Mouse (Mus musculus) forebrain, embryonic 11.5 days (tissue): Measurements from ENCODE around the gene Gm20388. TPM values are rescaled to one million over a fixed set of nuclear protein-coding genes. Genes with fewer than 3 reads are reported as not detected.

ENCODE experiments used
- ATAC-seq: fragments of 200-750 bp; cut with Nextera tagmentation; replicated peaks from 2 replicates; pipeline ENCODE4 v1.8.0; 2017; ENCODE audit warnings: moderate TSS enrichment; ENCODE audit not compliant: low FRiP score
- DNase-seq: peaks from one replicate; pipeline ENCODE4 v3.0.0-alpha.2; 2017; ENCODE audit warnings: low spot score
- H3K27ac ChIP-seq: fragments of 300-500 bp; sonication (generic); 2 replicates; pipeline ENCODE4 v1.5.1; 2014; ENCODE audit warnings: low read depth, low read length
- H3K27me3 ChIP-seq: fragments of 300-500 bp; sonication (generic); 2 replicates; pipeline ENCODE4 v1.6.1; 2014; ENCODE audit warnings: mild to moderate bottlenecking, low read length, mixed read lengths; ENCODE audit not compliant: control insufficient read depth, insufficient read depth
- H3K36me3 ChIP-seq: fragments of 300-500 bp; sonication (generic); 2 replicates; pipeline ENCODE4 v1.6.1; 2014; ENCODE audit warnings: mild to moderate bottlenecking, low read length, moderate library complexity, mixed read lengths; ENCODE audit not compliant: control insufficient read depth, insufficient read depth
- H3K4me1 ChIP-seq: fragments of 300-500 bp; sonication (generic); replicated peaks from 2 replicates; pipeline ENCODE4 v1.6.1; 2014; ENCODE audit warnings: low read length, mixed read lengths; ENCODE audit not compliant: control insufficient read depth, insufficient read depth
- H3K4me2 ChIP-seq: fragments of 300-500 bp; sonication (generic); 2 replicates; pipeline ENCODE4 v1.6.1; 2014; ENCODE audit warnings: low read depth, mild to moderate bottlenecking, low read length, moderate library complexity, mixed read lengths; ENCODE audit not compliant: severe bottlenecking
- H3K4me3 ChIP-seq: fragments of 300-500 bp; sonication (generic); 2 replicates; pipeline ENCODE4 v1.5.1; 2014; ENCODE audit warnings: low read depth, low read length
- H3K9ac ChIP-seq: fragments of 300-500 bp; sonication (generic); 2 replicates; pipeline ENCODE4 v1.6.1; 2014; ENCODE audit warnings: low read length
- H3K9me3 ChIP-seq: fragments of 300-500 bp; sonication (generic); 2 replicates; pipeline ENCODE4 v1.6.1; 2016; ENCODE audit warnings: low read length, mixed read lengths; ENCODE audit not compliant: control insufficient read depth
- WGBS: fragments of 180-500 bp; shearing (Covaris S2); extraction: QIAGEN DNeasy Blood & Tissue Kit; methylation state at CpG from one replicate; pipeline ENCODE4 v1.1.7; 2014; 5-methylcytosine and 5-hydroxymethylcytosine counted together
- polyA plus RNA-seq: library from polyadenylated mRNA; unstranded; fragments of >200 nt; fragmentation: Nextera tagmentation; extraction: Ambion mirVana; gene quantifications from 2 replicates; pipeline ENCODE4 v1.2.1, GENCODE M21; 2014

Gene Gm20388
- polyA plus RNA-seq, 1 experiment from 2014 or later: not detected

- Histone ChIP-seq H3K36me3 (no peaks in the 10 kb centered on the region), H3K27me3 (no peaks in the 10 kb centered on the region; the same call in 1 of the 2 replicates), H3K4me2 (no peak overlapping the region), H3K9me3 (peaks cover 3% of the 10 kb centered on the region; the same call in 1 of the 2 replicates), H3K4me1 (peaks cover 49% of the 10 kb centered on the region), H3K4me3 (no peak overlapping the region), H3K27ac (no peak overlapping the region), H3K9ac (no peak overlapping the region)
- no peak for ATAC-seq
- WGBS: 46% methylated on average over 10 of the region's 10 CpGs
- no peak for DNase-seq
Measured at GRCm38 (mm10) chr8:120341124-120341523, 430.5 kb downstream of the Gm20388 start.

- Histone ChIP-seq H3K36me3 (no peaks in the 10 kb centered on the region), H3K4me2 (no peak overlapping the region), H3K27me3 (no peaks in the 10 kb centered on the region; the same call in 1 of the 2 replicates), H3K9ac (no peak overlapping the region), H3K4me1 (peaks cover 48% of the 10 kb centered on the region), H3K9me3 (peaks cover 3% of the 10 kb centered on the region; the same call in 1 of the 2 replicates), H3K4me3 (no peak overlapping the region), H3K27ac (0 out of 2 replicates have a peak overlapping the region, but pooled peaks have one; percentile 50)
- WGBS: 54% methylated on average over 7 of the region's 7 CpGs
- no peak for ATAC-seq
- no peak for DNase-seq
Measured at GRCm38 (mm10) chr8:120342847-120343548, 432.4 kb downstream of the Gm20388 start.

- no peaks in the 10 kb centered on the region for H3K36me3 ChIP-seq
- peaks cover 2% of the 10 kb centered on the region; the same call in 1 of the 2 replicates for H3K9me3 ChIP-seq
- no peak for ATAC-seq
- WGBS: 83% methylated on average over 12 of the region's 12 CpGs
- H3K27me3 ChIP-seq: no peaks in the 10 kb centered on the region
- DNase-seq: no peak
- H3K4me2 ChIP-seq: no peak overlapping the region
- H3K4me1 ChIP-seq: peaks cover 51% of the 10 kb centered on the region
- no peak overlapping the region for H3K4me3 ChIP-seq
- H3K9ac ChIP-seq: no peak overlapping the region; the same call in 1 of the 2 replicates
- 0 out of 2 replicates have a peak overlapping the region, but pooled peaks have one; percentile 50 for H3K27ac ChIP-seq
Measured at GRCm38 (mm10) chr8:120343582-120343981, 432.9 kb downstream of the Gm20388 start.

- Histone ChIP-seq H3K4me1 (peaks cover 55% of the 10 kb centered on the region), H3K9me3 (no peaks in the 10 kb centered on the region), H3K4me2 (no peak overlapping the region), H3K27ac (0 out of 2 replicates have a peak overlapping the region, but pooled peaks have one; percentile 37), H3K36me3 (no peaks in the 10 kb centered on the region), H3K27me3 (no peaks in the 10 kb centered on the region), H3K9ac (no peak overlapping the region), H3K4me3 (no peak overlapping the region)
- 25% methylated on average over 4 of the region's 4 CpGs for WGBS
- DNase-seq (no peak), ATAC-seq (no peak)
Measured at GRCm38 (mm10) chr8:120344166-120344565, 433.5 kb downstream of the Gm20388 start.

GRCm38 (mm10) chr8:120344583-120344982, 433.9 kb downstream of the Gm20388 start:
- DNase-seq: no peak
- no peak overlapping the region for H3K9ac ChIP-seq
- H3K4me3 ChIP-seq: no peak overlapping the region
- no peak for ATAC-seq
- H3K27me3 ChIP-seq: no peaks in the 10 kb centered on the region
- H3K4me1 ChIP-seq: peaks cover 54% of the 10 kb centered on the region
- 28% methylated on average over 13 of the region's 13 CpGs for WGBS
- no peaks in the 10 kb centered on the region for H3K9me3 ChIP-seq
- H3K27ac ChIP-seq: 0 out of 2 replicates have a peak overlapping the region, but pooled peaks have one; percentile 37
- no peak overlapping the region for H3K4me2 ChIP-seq
- no peaks in the 10 kb centered on the region for H3K36me3 ChIP-seq

GRCm38 (mm10) chr8:120347734-120348341, 437.2 kb downstream of the Gm20388 start:
- Histone ChIP-seq H3K4me3 (no peak overlapping the region), H3K27me3 (no peaks in the 10 kb centered on the region), H3K36me3 (no peaks in the 10 kb centered on the region), H3K4me2 (no peak overlapping the region), H3K4me1 (peaks cover 50% of the 10 kb centered on the region), H3K9me3 (no peaks in the 10 kb centered on the region), H3K9ac (peak overlapping the region; percentile 35), H3K27ac (peak overlapping the region; percentile 81)
- 48% methylated on average over 21 of the region's 21 CpGs for WGBS
- peak; percentile 69 for DNase-seq
- ATAC-seq: peak; percentile 53

- H3K36me3 ChIP-seq: no peaks in the 10 kb centered on the region
- 33% methylated on average over 11 of the region's 11 CpGs for WGBS
- H3K27ac ChIP-seq: no peak overlapping the region
- H3K4me1 ChIP-seq: peaks cover 44% of the 10 kb centered on the region
- DNase-seq (no peak), ATAC-seq (no peak)
- H3K27me3 ChIP-seq: no peaks in the 10 kb centered on the region
- no peak overlapping the region for H3K4me2 ChIP-seq
- no peak overlapping the region for H3K4me3 ChIP-seq
- no peaks in the 10 kb centered on the region for H3K9me3 ChIP-seq
- H3K9ac ChIP-seq: no peak overlapping the region
Measured at GRCm38 (mm10) chr8:120348922-120349321, 438.3 kb downstream of the Gm20388 start.

- no peaks in the 10 kb centered on the region for H3K27me3 ChIP-seq
- DNase-seq (no peak), ATAC-seq (no peak)
- no peak overlapping the region for H3K4me3 ChIP-seq
- no peak overlapping the region for H3K9ac ChIP-seq
- WGBS: 76% methylated on average over 7 of the region's 7 CpGs
- no peaks in the 10 kb centered on the region for H3K36me3 ChIP-seq
- H3K27ac ChIP-seq: no peak overlapping the region
- peaks cover 35% of the 10 kb centered on the region for H3K4me1 ChIP-seq
- H3K9me3 ChIP-seq: no peaks in the 10 kb centered on the region
- H3K4me2 ChIP-seq: no peak overlapping the region
Measured at GRCm38 (mm10) chr8:120351332-120352071, 440.9 kb downstream of the Gm20388 start.
